Mouse (Mus musculus): ENCODE measurements around the gene Gng2.

The Gng2 gene

GRCm38 (mm10) chr14:19858808-19859776, 118.3 kb downstream of the Gng2 start:
- peak; percentile 39 for DNase-seq

- DNase-seq = no peak
Measured at GRCm38 (mm10) chr14:19858279-19858678, 119.1 kb downstream of the Gng2 start.

DNA sequence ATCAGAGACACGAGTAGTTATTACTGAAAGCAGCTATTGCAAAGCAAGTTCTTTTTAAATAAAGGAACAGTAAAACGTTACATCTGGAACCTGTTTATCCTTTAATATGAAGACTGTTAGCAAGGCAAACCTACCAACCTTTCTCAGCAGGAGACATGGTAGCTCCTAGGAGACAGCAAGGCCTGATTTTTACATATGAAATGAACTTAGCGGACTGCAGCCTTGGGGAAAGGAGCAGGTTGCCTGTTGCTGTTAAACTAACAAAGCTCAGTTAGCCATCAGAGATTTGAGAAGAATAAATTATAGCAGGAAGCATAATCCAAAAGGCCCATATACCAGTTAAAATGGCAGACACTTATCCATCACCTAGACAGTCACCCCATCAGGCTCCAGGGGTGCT, 124.0 kb downstream of the Gng2 start:
- no peak for DNase-seq

GRCm38 (mm10) chr14:19839600-19840332, 137.7 kb downstream of the Gng2 start:
- peak; percentile 44 for DNase-seq

DNA sequence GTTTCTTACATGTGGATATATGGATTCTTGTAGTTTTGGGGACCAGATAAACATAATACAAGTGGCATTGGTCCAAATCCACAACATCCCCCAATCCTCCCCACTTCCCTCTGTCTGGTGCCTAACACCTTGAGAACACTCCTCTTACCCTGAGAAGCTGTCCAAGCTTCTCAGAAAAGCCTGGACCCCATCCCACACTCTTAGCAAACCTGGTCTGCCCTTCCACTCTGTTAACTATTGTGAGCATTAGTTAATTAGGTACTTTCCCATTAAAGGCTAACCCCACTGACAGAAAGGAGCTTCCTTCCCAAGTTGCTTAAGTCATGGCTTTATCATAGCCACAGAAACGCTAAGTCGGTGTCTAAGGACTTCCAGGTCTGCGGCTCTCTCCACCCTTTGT, 141.1 kb downstream of the Gng2 start:
- no peak for DNase-seq

GRCm38 (mm10) chr14:19825481-19825880, 151.9 kb downstream of the Gng2 start:
- DNase-seq = peak; percentile 23

DNA sequence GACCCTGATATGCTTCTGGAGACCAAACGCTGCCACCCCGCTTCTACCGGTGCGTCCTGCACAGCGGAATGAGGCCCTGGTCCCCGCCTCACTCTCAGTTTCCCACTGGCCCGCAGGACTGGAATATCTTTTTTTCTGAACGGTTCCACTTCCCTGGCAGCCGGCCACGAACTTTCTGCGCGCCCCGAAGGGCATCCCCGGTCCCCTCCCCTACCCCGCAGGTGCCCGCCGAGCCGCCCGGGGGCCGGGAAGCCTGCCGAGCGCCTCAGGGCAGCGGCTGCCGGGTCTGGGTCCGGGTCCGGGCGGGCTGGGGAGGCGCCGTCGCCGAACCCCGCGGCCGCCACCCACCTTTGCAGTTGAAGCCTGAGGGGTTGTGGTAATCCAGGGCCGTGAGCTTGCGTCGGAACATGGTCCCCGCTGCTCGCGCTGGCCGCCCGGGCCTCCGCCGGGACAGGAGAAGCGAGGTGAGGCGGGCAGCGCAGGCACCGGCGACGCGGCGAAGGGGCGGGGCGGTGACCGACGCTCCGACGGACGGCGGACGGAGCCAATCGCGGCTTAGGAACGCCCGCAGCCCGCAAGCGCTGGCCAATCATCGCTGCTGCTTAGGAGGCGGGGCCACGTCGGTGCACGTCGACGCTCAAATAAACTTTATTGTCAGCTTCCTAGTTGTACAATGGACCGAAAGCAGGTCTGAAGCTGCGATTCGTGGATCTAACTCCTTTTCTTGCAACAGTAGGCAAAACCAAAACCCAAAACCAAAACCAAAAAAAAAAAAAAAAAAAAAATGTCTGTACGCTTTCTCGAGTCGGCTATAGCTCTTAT, 153.9 kb downstream of the Gng2 start, which contains the start of gene Rtraf:
Rtraf (minus strand) TSS at position 504 of the 822 bp plus-strand sequence.
- peak; percentile 93 for DNase-seq
